Mouse (Mus musculus): ENCODE measurements around the gene Isg20l2. TPM values are rescaled to one million over a fixed set of nuclear protein-coding genes. Genes with fewer than 3 reads are reported as not detected.
A peak's percentile ranks its signal among the peaks of the same experiment; 100 is the strongest.

The Isg20l2 gene
- polyA plus RNA-seq, 1 experiment = 0.26 TPM

GRCm38 (mm10) chr3:87924996-87925395 is 5.1 kb upstream of the Isg20l2 start:
- H3K9me3 ChIP-seq (ENCODE audit: control insufficient read depth, low read length) = no peaks in the 10 kb centered on the region
- H3K4me1 ChIP-seq (ENCODE audit: control insufficient read depth) = peaks cover 38% of the 10 kb centered on the region
- no peak overlapping the region for H3K4me3 ChIP-seq (replicated peaks)
- H3K36me3 ChIP-seq (ENCODE audit: control insufficient read depth) = peaks cover 69% of the 10 kb centered on the region
- TF ChIP-seq GATA1 (IDR thresholded peaks at IDR 0.05; ENCODE audit: low read length) (no peak), TAL1 (IDR thresholded peaks at IDR 0.05; ENCODE audit: low read length) (no peak)
- no peaks in the 10 kb centered on the region for H3K27me3 ChIP-seq (ENCODE audit: control insufficient read depth)

- no peak for TF ChIP-seq TAL1 (IDR thresholded peaks at IDR 0.05; ENCODE audit: low read length)
- no peak for TF ChIP-seq GATA1 (IDR thresholded peaks at IDR 0.05; ENCODE audit: low read length)
- peaks cover 67% of the 10 kb centered on the region for H3K36me3 ChIP-seq (ENCODE audit: control insufficient read depth)
- no peaks in the 10 kb centered on the region for H3K27me3 ChIP-seq (ENCODE audit: control insufficient read depth)
- peaks cover 44% of the 10 kb centered on the region for H3K4me1 ChIP-seq (ENCODE audit: control insufficient read depth)
- H3K9me3 ChIP-seq (ENCODE audit: control insufficient read depth, low read length) = no peaks in the 10 kb centered on the region
- H3K4me3 ChIP-seq (replicated peaks) = no peak overlapping the region
These were observed 2.7 kb upstream of the Isg20l2 start for GRCm38 (mm10) chr3:87927452-87927851.

DNA sequence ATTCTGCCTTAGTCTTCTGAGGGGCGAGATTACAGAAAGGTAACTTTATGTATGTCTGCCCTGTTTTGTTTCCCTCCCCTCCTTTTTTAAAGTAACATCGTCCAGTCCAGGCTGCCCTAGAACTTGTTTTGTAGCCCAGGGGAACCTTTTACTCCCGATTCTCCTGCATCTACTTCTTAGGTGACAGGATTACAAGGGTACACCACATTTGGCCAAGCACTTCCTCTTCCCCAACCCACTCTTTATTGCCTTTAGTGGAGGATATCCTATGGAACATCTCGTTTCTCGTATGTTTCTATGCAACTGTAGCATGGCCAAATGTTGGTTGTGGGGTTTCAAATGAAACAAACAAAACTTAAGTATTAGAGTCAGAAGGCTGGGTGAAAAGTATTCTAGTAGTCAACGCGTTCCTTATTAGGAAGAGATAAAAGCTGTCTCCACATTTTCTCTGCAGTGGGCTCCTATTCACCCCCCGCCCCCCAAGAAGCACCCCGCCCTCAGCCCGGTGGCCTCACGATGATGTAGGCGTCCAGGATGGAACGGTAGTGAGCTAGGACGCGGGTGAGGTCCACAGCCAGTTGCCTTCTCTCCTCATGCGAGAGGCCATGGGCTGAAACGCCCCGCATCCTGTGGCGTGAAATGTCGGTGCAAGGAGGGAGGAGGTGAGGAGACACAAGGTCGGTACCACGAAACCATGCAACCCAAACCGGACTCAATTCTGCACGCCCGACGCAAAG is 605 bp upstream of the Isg20l2 start:
- TF ChIP-seq TAL1 (IDR thresholded peaks at IDR 0.05; ENCODE audit: low read length) = no peak
- TF ChIP-seq GATA1 (IDR thresholded peaks at IDR 0.05; ENCODE audit: low read length) = no peak
- Histone ChIP-seq H3K36me3 (ENCODE audit: control insufficient read depth) (peaks cover 64% of the 10 kb centered on the region), H3K9me3 (ENCODE audit: control insufficient read depth, low read length) (no peaks in the 10 kb centered on the region), H3K4me1 (ENCODE audit: control insufficient read depth) (peaks cover 58% of the 10 kb centered on the region), H3K27me3 (ENCODE audit: control insufficient read depth) (no peaks in the 10 kb centered on the region), H3K4me3 (replicated peaks) (peak overlapping the region; percentile 100)

GRCm38 (mm10) chr3:87934026-87934425 is 3.9 kb downstream of the Isg20l2 start:
- H3K4me3 ChIP-seq (replicated peaks) = no peak overlapping the region
- H3K36me3 ChIP-seq (ENCODE audit: control insufficient read depth) = peaks cover 74% of the 10 kb centered on the region
- no peaks in the 10 kb centered on the region for H3K9me3 ChIP-seq (ENCODE audit: control insufficient read depth, low read length)
- TF ChIP-seq GATA1 (IDR thresholded peaks at IDR 0.05; ENCODE audit: low read length) (no peak), TAL1 (IDR thresholded peaks at IDR 0.05; ENCODE audit: low read length) (no peak)
- no peaks in the 10 kb centered on the region for H3K27me3 ChIP-seq (ENCODE audit: control insufficient read depth)
- peaks cover 54% of the 10 kb centered on the region for H3K4me1 ChIP-seq (ENCODE audit: control insufficient read depth)

DNA sequence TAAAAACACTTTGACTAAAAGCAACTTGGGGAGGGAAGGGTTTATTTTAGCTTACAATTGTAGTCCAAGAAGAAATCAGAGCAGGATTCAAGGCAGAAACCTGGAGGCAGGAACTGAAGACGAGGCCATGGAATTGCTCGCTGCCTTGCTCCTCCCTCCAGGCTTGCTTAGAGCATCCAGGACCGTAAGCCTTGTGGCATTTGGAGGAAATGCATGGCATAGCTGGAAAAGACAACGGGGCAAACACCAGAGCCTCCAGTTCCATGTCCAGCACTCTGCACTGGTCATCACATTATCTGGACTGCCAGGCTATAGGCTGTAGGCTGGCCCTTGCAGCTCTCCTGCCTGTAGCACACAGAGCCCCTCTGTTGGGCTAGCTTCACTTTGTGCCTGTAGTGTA is 4.4 kb downstream of the Isg20l2 start:
- Histone ChIP-seq H3K4me3 (replicated peaks) (no peak overlapping the region), H3K36me3 (ENCODE audit: control insufficient read depth) (peaks cover 78% of the 10 kb centered on the region), H3K9me3 (ENCODE audit: control insufficient read depth, low read length) (no peaks in the 10 kb centered on the region), H3K4me1 (ENCODE audit: control insufficient read depth) (peaks cover 49% of the 10 kb centered on the region), H3K27me3 (ENCODE audit: control insufficient read depth) (no peaks in the 10 kb centered on the region)
- TF ChIP-seq TAL1 (IDR thresholded peaks at IDR 0.05; ENCODE audit: low read length) (no peak), GATA1 (IDR thresholded peaks at IDR 0.05; ENCODE audit: low read length) (no peak)

DNA sequence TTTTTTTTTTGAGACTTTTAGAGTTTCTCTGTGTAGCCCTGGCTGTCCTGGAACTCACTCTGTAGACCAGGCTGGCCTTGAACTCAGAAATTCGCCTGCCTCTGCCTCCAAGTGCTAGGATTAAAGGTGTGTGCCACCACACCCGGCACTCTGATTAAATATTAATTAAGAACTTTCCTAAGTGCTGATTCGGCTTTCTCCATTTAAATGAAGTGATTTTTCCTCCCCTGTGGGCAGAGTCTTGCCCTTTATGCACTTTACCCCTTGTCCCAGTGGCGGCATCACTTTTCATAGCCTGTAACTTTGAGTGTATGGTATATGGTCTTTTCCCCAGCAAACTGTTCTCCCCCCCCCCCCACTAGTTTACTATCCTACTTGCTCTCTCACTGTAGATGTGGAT is 5.1 kb downstream of the Isg20l2 start:
- peaks cover 46% of the 10 kb centered on the region for H3K4me1 ChIP-seq (ENCODE audit: control insufficient read depth)

GRCm38 (mm10) chr3:87935776-87936175 is 5.7 kb downstream of the Isg20l2 start:
- Histone ChIP-seq H3K4me3 (replicated peaks) (no peak overlapping the region), H3K9me3 (ENCODE audit: control insufficient read depth, low read length) (no peaks in the 10 kb centered on the region), H3K27me3 (ENCODE audit: control insufficient read depth) (no peaks in the 10 kb centered on the region), H3K36me3 (ENCODE audit: control insufficient read depth) (peaks cover 91% of the 10 kb centered on the region), H3K4me1 (ENCODE audit: control insufficient read depth) (peaks cover 44% of the 10 kb centered on the region)
- TF ChIP-seq GATA1 (IDR thresholded peaks at IDR 0.05; ENCODE audit: low read length) (no peak), TAL1 (IDR thresholded peaks at IDR 0.05; ENCODE audit: low read length) (no peak)

More for the DNA sequence above, 5.1 kb downstream of the Isg20l2 start:
- Histone ChIP-seq H3K27me3 (ENCODE audit: control insufficient read depth) (no peaks in the 10 kb centered on the region), H3K36me3 (ENCODE audit: control insufficient read depth) (peaks cover 85% of the 10 kb centered on the region), H3K4me3 (replicated peaks) (no peak overlapping the region), H3K9me3 (ENCODE audit: control insufficient read depth, low read length) (no peaks in the 10 kb centered on the region)
- TF ChIP-seq TAL1 (IDR thresholded peaks at IDR 0.05; ENCODE audit: low read length) = no peak
- TF ChIP-seq GATA1 (IDR thresholded peaks at IDR 0.05; ENCODE audit: low read length) = no peak

DNA sequence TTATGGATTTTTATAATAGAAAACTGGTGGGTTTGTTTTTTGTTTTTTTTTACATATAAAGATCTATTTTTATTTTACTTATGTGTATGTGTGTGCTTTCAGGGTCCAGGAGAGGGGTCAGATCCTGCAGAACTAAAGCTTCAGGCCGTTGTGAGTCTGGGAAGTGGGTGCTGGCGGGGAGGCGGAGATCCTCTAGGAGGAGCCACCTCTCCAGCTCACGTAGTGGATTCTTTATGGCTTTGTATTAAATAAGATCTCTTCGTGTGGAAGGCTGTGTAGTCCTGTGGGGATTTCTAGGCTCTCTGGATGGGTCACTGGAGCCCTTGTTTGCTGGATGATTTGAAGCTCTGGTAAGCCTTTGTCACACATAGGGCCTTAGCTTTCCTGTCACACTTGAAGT is 10.5 kb downstream of the Isg20l2 start:
- H3K9me3 ChIP-seq (ENCODE audit: control insufficient read depth, low read length) = no peaks in the 10 kb centered on the region
- H3K36me3 ChIP-seq (ENCODE audit: control insufficient read depth) = peaks cover 81% of the 10 kb centered on the region
- no peak overlapping the region for H3K4me3 ChIP-seq (replicated peaks)
- peaks cover 4% of the 10 kb centered on the region for H3K4me1 ChIP-seq (ENCODE audit: control insufficient read depth)
- peaks cover 14% of the 10 kb centered on the region for H3K27me3 ChIP-seq (ENCODE audit: control insufficient read depth)
- no peak for TF ChIP-seq GATA1 (IDR thresholded peaks at IDR 0.05; ENCODE audit: low read length)

DNA sequence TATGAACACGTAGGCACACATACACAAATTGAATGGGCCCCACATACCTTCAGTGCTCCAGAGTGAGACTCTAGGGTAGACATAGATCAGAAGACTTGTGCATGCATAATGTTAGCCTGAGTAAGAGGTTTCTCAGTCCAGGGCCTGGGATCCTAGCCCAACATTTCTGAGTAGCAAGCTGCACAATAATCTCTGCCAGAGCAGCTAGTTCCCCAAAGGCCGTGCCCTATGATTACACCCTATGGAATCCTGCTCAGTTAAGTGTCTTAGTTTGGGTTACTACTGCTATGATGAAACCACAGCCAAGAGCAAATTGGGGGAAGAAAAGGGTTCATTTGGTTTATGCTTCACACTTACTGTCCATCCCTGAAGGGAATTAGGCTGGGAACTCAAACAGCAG is 12.4 kb downstream of the Isg20l2 start:
- H3K4me3 ChIP-seq (replicated peaks) = no peak overlapping the region
- H3K4me1 ChIP-seq (ENCODE audit: control insufficient read depth) = peaks cover 2% of the 10 kb centered on the region; the same call in 1 of the 2 replicates
- peaks cover 65% of the 10 kb centered on the region for H3K36me3 ChIP-seq (ENCODE audit: control insufficient read depth)
- H3K9me3 ChIP-seq (ENCODE audit: control insufficient read depth, low read length) = no peaks in the 10 kb centered on the region; the same call in 1 of the 2 replicates
- peaks cover 32% of the 10 kb centered on the region for H3K27me3 ChIP-seq (ENCODE audit: control insufficient read depth)
- TF ChIP-seq TAL1 (IDR thresholded peaks at IDR 0.05; ENCODE audit: low read length) (no peak), GATA1 (IDR thresholded peaks at IDR 0.05; ENCODE audit: low read length) (no peak)
